Mouse (Mus musculus) testis, adult 2 months (tissue): ENCODE results near the gene Lrriq1.

Source experiments
- CTCF ChIP-seq: fragments of 200-500 bp; IDR thresholded peaks from 2 replicates; pipeline ENCODE4 v1.5.1; 2012; ENCODE audit warnings: low read depth, mild to moderate bottlenecking, inconsistent platforms, low read length, moderate library complexity; ENCODE audit not compliant: control insufficient read depth, insufficient read depth, insufficient replicate concordance
- POLR2A ChIP-seq: fragments of 200-500 bp; IDR thresholded peaks from 2 replicates; pipeline ENCODE4 v1.6.1; 2012; ENCODE audit warnings: low read depth, mild to moderate bottlenecking, inconsistent platforms, low read length, moderate library complexity; ENCODE audit not compliant: control insufficient read depth

DNA sequence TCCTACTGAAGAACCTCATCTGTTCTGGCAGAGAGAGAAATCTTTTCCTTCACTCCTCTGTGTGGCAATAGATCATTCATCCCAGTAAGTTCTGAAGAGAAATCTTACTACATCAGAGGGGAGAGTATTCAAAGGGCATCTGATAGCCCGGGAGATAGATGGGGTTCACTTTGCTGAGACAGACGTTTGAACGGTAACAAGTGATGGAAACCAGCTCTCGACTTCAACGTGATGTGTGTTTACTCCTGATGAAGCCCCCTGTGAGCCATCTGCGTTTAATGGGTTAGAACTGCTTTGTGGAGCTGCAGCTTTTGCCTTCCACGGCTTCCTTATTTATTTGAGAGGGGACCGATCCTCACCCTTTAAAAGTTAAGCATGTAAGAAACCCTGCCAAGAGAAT lies 235.2 kb downstream of the Lrriq1 start:
- TF ChIP-seq CTCF (no peak), POLR2A (no peak)
